Mouse (Mus musculus): ENCODE data around the gene Pknox1.

The Pknox1 gene

GRCm38 (mm10) chr17:31652152-31652551 lies 87.6 kb downstream of the Pknox1 start:
- no peak for DNase-seq (ENCODE audit: low read depth, low spot score)

- no peak for DNase-seq (ENCODE audit: low read depth, low spot score)
Observed at GRCm38 (mm10) chr17:31653277-31653676, 88.7 kb downstream of the Pknox1 start.

GRCm38 (mm10) chr17:31655366-31655765 lies 90.8 kb downstream of the Pknox1 start:
- no peak for DNase-seq (ENCODE audit: low read depth, low spot score)

- no peak for DNase-seq (ENCODE audit: low read depth, low spot score)
Observed at GRCm38 (mm10) chr17:31656682-31657081, 92.1 kb downstream of the Pknox1 start.
